Mouse (Mus musculus) fat pad, adult 2 months (tissue): Measurements from ENCODE around the gene Morn1.
"Not testable (repeated sequence)": the region's sequence is repeated elsewhere in the genome, so short reads cannot be mapped to it uniquely, and the experiment has no call there.

Experiments used
- DNase-seq: peaks from one replicate; pipeline ENCODE4 v3.0.0-alpha.2; 2011; ENCODE audit warnings: low read depth, low spot score; ENCODE audit errors: extremely low read depth

The Morn1 gene

GRCm38 (mm10) chr4:155076677-155077076, 9.7 kb upstream of the Morn1 start:
- no peak for DNase-seq

GRCm38 (mm10) chr4:155078808-155079207, 7.6 kb upstream of the Morn1 start:
- DNase-seq, result not testable (repeated sequence)

- no peak for DNase-seq
Observed at GRCm38 (mm10) chr4:155079666-155080065, 6.7 kb upstream of the Morn1 start.

- no peak for DNase-seq
Observed at GRCm38 (mm10) chr4:155083553-155083952, 2.8 kb upstream of the Morn1 start.

GRCm38 (mm10) chr4:155084351-155084750, 2.0 kb upstream of the Morn1 start:
- no peak for DNase-seq

GRCm38 (mm10) chr4:155085206-155086107, 920 bp upstream of the Morn1 start:
- no peak for DNase-seq

- DNase-seq, result no peak
Observed at GRCm38 (mm10) chr4:155089241-155089640, 2.9 kb downstream of the Morn1 start.

- no peak for DNase-seq
Observed at GRCm38 (mm10) chr4:155090147-155090546, 3.8 kb downstream of the Morn1 start.

GRCm38 (mm10) chr4:155090688-155091449, 4.5 kb downstream of the Morn1 start:
- DNase-seq, result no peak

- DNase-seq, result no peak
Observed at GRCm38 (mm10) chr4:155092718-155093430, 6.5 kb downstream of the Morn1 start.

GRCm38 (mm10) chr4:155093431-155094149, 7.2 kb downstream of the Morn1 start:
- no peak for DNase-seq

GRCm38 (mm10) chr4:155094565-155094964, 8.2 kb downstream of the Morn1 start:
- no peak for DNase-seq

GRCm38 (mm10) chr4:155095238-155095900, 9.0 kb downstream of the Morn1 start:
- no peak for DNase-seq

GRCm38 (mm10) chr4:155095967-155096366, 9.6 kb downstream of the Morn1 start:
- DNase-seq, result no peak

- DNase-seq, result no peak
Observed at GRCm38 (mm10) chr4:155097452-155097851, 11.1 kb downstream of the Morn1 start.

- no peak for DNase-seq
Observed at GRCm38 (mm10) chr4:155098572-155098971, 12.2 kb downstream of the Morn1 start.

- DNase-seq, result no peak
Observed at GRCm38 (mm10) chr4:155107886-155108285, 21.5 kb downstream of the Morn1 start.

- no peak for DNase-seq
Observed at GRCm38 (mm10) chr4:155109471-155109870, 23.1 kb downstream of the Morn1 start.

- DNase-seq, result no peak
Observed at GRCm38 (mm10) chr4:155113766-155114410, 27.5 kb downstream of the Morn1 start.

- no peak for DNase-seq
Observed at GRCm38 (mm10) chr4:155116607-155117006, 30.2 kb downstream of the Morn1 start.
